Mouse (Mus musculus) hindbrain, embryonic 14.5 days (tissue): ENCODE data around the gene 1810009A15Rik. TPM values are rescaled to one million over a fixed set of nuclear protein-coding genes. Genes with fewer than 3 reads are reported as not detected.
A peak's percentile ranks its signal among the peaks of the same experiment; 100 is the strongest.

Source experiments
- ATAC-seq: fragments of 200-750 bp; cut with Nextera tagmentation; 2 replicates; pipeline ENCODE4 v1.8.0; 2017; ENCODE audit warnings: moderate number of reproducible peaks, mild to moderate bottlenecking, moderate TSS enrichment, moderate library complexity; ENCODE audit not compliant: low FRiP score
- DNase-seq: peaks from one replicate; pipeline ENCODE4 v3.0.0-alpha.2; 2015; ENCODE audit warnings: low spot score
- H3K27ac ChIP-seq: fragments of 300-500 bp; sonication (generic); 2 replicates; pipeline ENCODE4 v1.5.1; 2014; ENCODE audit warnings: mild to moderate bottlenecking, moderate library complexity
- H3K27me3 ChIP-seq: fragments of 300-500 bp; sonication (generic); 2 replicates; pipeline ENCODE4 v1.6.1; 2014; ENCODE audit warnings: mild to moderate bottlenecking, low read length, mixed read lengths; ENCODE audit not compliant: control insufficient read depth, insufficient read depth
- H3K36me3 ChIP-seq: fragments of 300-500 bp; sonication (generic); replicated peaks from 2 replicates; pipeline ENCODE4 v1.6.1; 2014; ENCODE audit not compliant: control insufficient read depth, insufficient read depth
- H3K4me1 ChIP-seq: fragments of 300-500 bp; sonication (generic); replicated peaks from 2 replicates; pipeline ENCODE4 v1.6.1; 2014; ENCODE audit warnings: antibody characterized with exemption, low read length, mixed read lengths; ENCODE audit not compliant: control insufficient read depth, insufficient read depth
- H3K4me2 ChIP-seq: fragments of 300-500 bp; sonication (generic); replicated peaks from 2 replicates; pipeline ENCODE4 v1.6.1; 2014; ENCODE audit warnings: mild to moderate bottlenecking, moderate library complexity
- H3K4me3 ChIP-seq: fragments of 300-500 bp; sonication (generic); replicated peaks from 2 replicates; pipeline ENCODE4 v1.5.1; 2014; ENCODE audit warnings: mild to moderate bottlenecking, low read length
- H3K9ac ChIP-seq: fragments of 300-500 bp; sonication (generic); 2 replicates; pipeline ENCODE4 v1.6.1; 2014
- H3K9me3 ChIP-seq: fragments of 300-500 bp; sonication (generic); 2 replicates; pipeline ENCODE4 v1.6.1; 2016; ENCODE audit warnings: low read length; ENCODE audit not compliant: control insufficient read depth
- WGBS: fragments of 180-500 bp; shearing (Covaris S2); extraction: QIAGEN DNeasy Blood & Tissue Kit; methylation state at CpG from one replicate; pipeline ENCODE4 v1.1.7; 2014; 5-methylcytosine and 5-hydroxymethylcytosine counted together
- polyA plus RNA-seq: library from polyadenylated mRNA; unstranded; fragments of >200 nt; fragmentation: Nextera tagmentation; extraction: Ambion mirVana; gene quantifications from 2 replicates; pipeline ENCODE4 v1.2.1, GENCODE M21; 2014

Gene 1810009A15Rik
- polyA plus RNA-seq, 1 experiment from 2014 or later, result 49.2 TPM

- Histone ChIP-seq H3K4me2 (peak overlapping the region; percentile 85), H3K9ac (peak overlapping the region; percentile 77), H3K9me3 (no peaks in the 10 kb centered on the region), H3K27ac (0 out of 2 replicates have a peak overlapping the region, but pooled peaks have one; percentile 83), H3K4me3 (peak overlapping the region; percentile 59), H3K4me1 (peaks cover 10% of the 10 kb centered on the region; the same call in 1 of the 2 replicates), H3K36me3 (peaks cover 44% of the 10 kb centered on the region), H3K27me3 (no peaks in the 10 kb centered on the region)
- ATAC-seq (no peak), DNase-seq (no peak)
- WGBS, result 78% methylated on average over 10 of the region's 10 CpGs
Observed at GRCm38 (mm10) chr19:8872266-8872840, 16.3 kb upstream of the 1810009A15Rik start.

- H3K27ac ChIP-seq, result no peak overlapping the region
- H3K9me3 ChIP-seq, result no peaks in the 10 kb centered on the region
- no peak for ATAC-seq
- no peaks in the 10 kb centered on the region for H3K27me3 ChIP-seq
- H3K4me2 ChIP-seq, result no peak overlapping the region
- DNase-seq, result no peak
- no peak overlapping the region for H3K9ac ChIP-seq
- H3K4me1 ChIP-seq, result peaks cover 17% of the 10 kb centered on the region
- 96% methylated on average over 7 of the region's 7 CpGs for WGBS
- peaks cover 53% of the 10 kb centered on the region for H3K36me3 ChIP-seq
- no peak overlapping the region for H3K4me3 ChIP-seq
Observed at GRCm38 (mm10) chr19:8875031-8875430, 13.6 kb upstream of the 1810009A15Rik start.

GRCm38 (mm10) chr19:8880311-8881033 is 8.2 kb upstream of the 1810009A15Rik start, which contains the start of gene Uqcc3:
Uqcc3 (minus strand) TSS chr19:8880923.
- Histone ChIP-seq H3K27me3 (no peaks in the 10 kb centered on the region), H3K4me3 (peak within 1 kb of the TSS; percentile 60), H3K36me3 (peaks cover 29% of the 10 kb centered on the region), H3K27ac (peak within 1 kb of the TSS; percentile 79), H3K9ac (peak within 1 kb of the TSS; percentile 81), H3K9me3 (no peaks in the 10 kb centered on the region), H3K4me2 (peak within 1 kb of the TSS; percentile 86), H3K4me1 (peaks cover 7% of the 10 kb centered on the region)
- ATAC-seq (peak; percentile 97), DNase-seq (peak; percentile 79)
- under 1% methylated on average over 42 of the region's 42 CpGs for WGBS

GRCm38 (mm10) chr19:8881034-8881392 is 7.6 kb upstream of the 1810009A15Rik start:
- Histone ChIP-seq H3K9ac (peak overlapping the region; percentile 81), H3K9me3 (no peaks in the 10 kb centered on the region), H3K36me3 (peaks cover 23% of the 10 kb centered on the region), H3K4me2 (peak overlapping the region; percentile 86), H3K4me3 (peak overlapping the region; percentile 60), H3K4me1 (peaks cover 7% of the 10 kb centered on the region), H3K27ac (peak overlapping the region; percentile 79; the same call in 1 of the 2 replicates), H3K27me3 (no peaks in the 10 kb centered on the region)
- ATAC-seq (no peak), DNase-seq (no peak)
- WGBS, result 17% methylated on average over 3 of the region's 3 CpGs

GRCm38 (mm10) chr19:8883616-8884015 is 5.0 kb upstream of the 1810009A15Rik start, which contains the start of the genes Lbhd1 and Gm49403:
Lbhd1 (plus strand) TSS chr19:8883732.
Gm49403 (plus strand) TSS chr19:8883930.
- peaks cover 15% of the 10 kb centered on the region for H3K4me1 ChIP-seq
- H3K9ac ChIP-seq, result no peak within 1 kb of the TSS
- DNase-seq (no peak), ATAC-seq (no peak)
- H3K4me3 ChIP-seq, result no peak within 1 kb of the TSS
- no peaks in the 10 kb centered on the region for H3K27me3 ChIP-seq
- H3K36me3 ChIP-seq, result no peaks in the 10 kb centered on the region
- WGBS, result 80% methylated on average over 3 of the region's 3 CpGs
- H3K27ac ChIP-seq, result no peak within 1 kb of the TSS
- no peak within 1 kb of the TSS for H3K4me2 ChIP-seq
- H3K9me3 ChIP-seq, result no peaks in the 10 kb centered on the region

- DNase-seq (no peak), ATAC-seq (no peak)
- Histone ChIP-seq H3K4me3 (no peak overlapping the region), H3K9me3 (no peaks in the 10 kb centered on the region), H3K9ac (no peak overlapping the region), H3K36me3 (peaks cover 13% of the 10 kb centered on the region), H3K4me2 (peak overlapping the region; percentile 89), H3K4me1 (peaks cover 17% of the 10 kb centered on the region), H3K27me3 (no peaks in the 10 kb centered on the region), H3K27ac (no peak overlapping the region)
- WGBS, result 50% methylated on average over 1 of the region's 1 CpGs
Observed at GRCm38 (mm10) chr19:8886916-8887584, 1.6 kb upstream of the 1810009A15Rik start.

- peak overlapping the region; percentile 67 for H3K4me3 ChIP-seq
- H3K36me3 ChIP-seq, result peaks cover 13% of the 10 kb centered on the region
- peak overlapping the region; percentile 89 for H3K27ac ChIP-seq
- ATAC-seq, result no peak
- WGBS, result 16% methylated on average over 19 of the region's 19 CpGs
- peak overlapping the region; percentile 89 for H3K4me2 ChIP-seq
- H3K27me3 ChIP-seq, result no peaks in the 10 kb centered on the region
- H3K9me3 ChIP-seq, result no peaks in the 10 kb centered on the region
- DNase-seq, result no peak
- peaks cover 17% of the 10 kb centered on the region for H3K4me1 ChIP-seq
- H3K9ac ChIP-seq, result peak overlapping the region; percentile 70
Observed at GRCm38 (mm10) chr19:8887585-8888463, 829 bp upstream of the 1810009A15Rik start.

- H3K9me3 ChIP-seq, result no peaks in the 10 kb centered on the region
- DNase-seq (peak; percentile 87), ATAC-seq (peak; percentile 64)
- no peaks in the 10 kb centered on the region for H3K27me3 ChIP-seq
- peak within 1 kb of the TSS; percentile 85 for H3K9ac ChIP-seq
- peaks cover 25% of the 10 kb centered on the region for H3K4me1 ChIP-seq
- H3K4me3 ChIP-seq, result peak within 1 kb of the TSS; percentile 74
- H3K27ac ChIP-seq, result peak within 1 kb of the TSS; percentile 82
- peak within 1 kb of the TSS; percentile 92 for H3K4me2 ChIP-seq
- peaks cover 31% of the 10 kb centered on the region for H3K36me3 ChIP-seq
- 2% methylated on average over 54 of the region's 54 CpGs for WGBS
Observed at GRCm38 (mm10) chr19:8892829-8893766, 4.4 kb downstream of the 1810009A15Rik start, which contains the start of gene Ints5. Ints5 (plus strand) TSS chr19:8893005.
